Mouse (Mus musculus) brain, adult 2 months (tissue): ENCODE measurements around the gene Gm21992.
A peak's percentile ranks its signal among the peaks of the same experiment; 100 is the strongest.

ENCODE experiments used
- DNase-seq: peaks from one replicate; pipeline ENCODE4 v3.0.0; 2011; ENCODE audit warnings: low read depth, low spot score

The Gm21992 gene

DNA sequence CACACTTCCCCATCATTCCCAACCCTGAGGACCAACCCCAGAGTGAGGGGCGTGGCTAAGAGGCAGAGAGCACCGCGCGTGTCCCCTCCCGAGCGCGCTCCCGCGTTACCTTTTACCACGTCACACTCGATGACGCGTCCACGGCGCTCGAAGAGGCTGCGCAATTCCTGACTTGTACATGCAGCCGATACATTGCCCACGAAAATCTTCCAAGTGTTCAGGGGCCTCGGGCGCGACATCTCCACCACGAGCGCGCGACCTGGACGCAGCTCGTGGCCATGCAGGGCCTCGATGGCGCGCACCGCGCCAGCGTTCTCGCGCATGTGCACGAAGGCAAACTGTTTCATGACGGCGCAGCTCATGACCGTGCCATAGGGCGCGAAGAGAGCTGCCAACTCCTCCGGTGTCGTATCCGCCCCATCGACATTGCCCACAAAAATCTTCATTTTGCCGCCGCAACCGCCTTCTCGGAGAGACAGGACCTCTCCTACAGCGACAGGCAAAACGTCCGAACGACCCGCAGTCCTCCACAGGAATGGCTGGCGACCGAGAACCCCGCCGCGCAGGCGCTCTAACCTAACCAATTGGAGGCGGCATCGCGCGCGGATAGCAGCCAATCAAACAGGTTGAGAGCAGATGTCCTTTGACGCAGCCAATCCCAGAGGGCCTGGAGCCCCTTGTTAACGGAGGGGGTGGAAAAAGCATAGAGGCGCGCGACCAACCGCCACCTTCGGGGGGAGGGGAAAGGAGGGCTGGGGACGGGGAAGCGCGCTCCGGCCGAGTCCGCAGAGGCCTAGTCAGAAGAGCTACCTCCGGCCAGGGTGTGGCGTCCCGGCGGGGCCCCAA lies at the start of gene Gm21992, which contains the start of gene Rbm14:
Gene Gm21992 (minus strand): TSS at position 550 of the 846 bp plus-strand sequence.
Gene Rbm14 (minus strand): TSS at position 572 of the 846 bp plus-strand sequence.
- DNase-seq = peak; percentile 100

DNA sequence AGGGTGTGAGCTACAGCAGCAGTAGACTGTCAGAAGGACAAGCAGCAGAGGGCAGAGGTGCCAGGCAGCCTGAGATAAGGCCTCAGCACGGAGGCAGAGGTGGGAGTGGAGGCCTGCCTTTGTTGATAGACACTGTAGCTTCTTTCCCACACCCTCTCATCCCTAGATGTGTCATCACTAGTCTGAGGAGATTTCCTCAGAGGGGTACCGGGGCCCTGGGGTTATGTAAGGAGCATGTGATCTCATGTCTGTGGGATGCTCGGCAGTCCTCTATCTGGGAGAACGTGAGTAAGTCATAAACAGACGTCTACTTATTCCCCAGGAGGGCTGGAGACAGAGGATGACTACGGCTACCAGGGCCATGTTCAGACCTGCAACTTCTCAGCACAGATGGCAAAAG lies 47.7 kb upstream of the Gm21992 start:
- DNase-seq = peak; percentile 65

DNA sequence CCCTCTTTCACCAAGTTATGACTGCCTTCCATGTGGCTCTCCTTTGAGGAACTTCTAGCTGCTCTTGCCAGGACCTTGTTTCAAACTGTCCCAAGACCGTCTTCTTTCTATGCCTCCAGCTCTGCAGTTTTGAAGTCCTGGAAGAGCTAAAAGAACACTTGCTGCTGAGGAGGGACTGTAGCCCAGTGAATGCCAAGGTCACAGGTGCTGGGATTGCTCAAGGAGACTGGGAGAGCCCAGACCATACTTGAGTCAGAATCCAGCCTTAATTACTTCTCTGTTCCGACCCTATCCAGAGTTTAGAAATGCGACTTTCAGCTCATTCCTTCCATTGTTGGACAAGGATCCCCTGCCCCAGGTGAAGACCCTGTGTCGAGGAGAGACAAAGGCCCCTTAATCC lies 44.5 kb upstream of the Gm21992 start:
- DNase-seq = no peak

DNA sequence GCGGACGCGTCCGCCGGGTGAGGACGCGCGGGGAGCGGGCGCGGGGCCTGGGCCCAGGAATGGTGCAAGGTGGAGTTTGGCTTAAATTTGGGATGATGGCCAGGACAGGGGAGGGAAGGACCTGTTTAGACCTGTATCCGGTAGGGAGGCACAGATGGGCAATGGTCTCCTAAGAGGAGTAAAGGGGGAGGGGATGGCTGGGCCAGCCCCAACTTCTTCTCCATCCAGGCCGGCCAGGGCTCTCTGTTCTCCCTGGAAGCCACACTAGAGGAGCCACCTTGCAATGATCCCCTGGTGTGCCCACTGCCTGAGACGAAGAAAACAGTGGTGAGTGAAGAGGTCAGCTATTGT lies 44.0 kb upstream of the Gm21992 start:
- no peak for DNase-seq

DNA sequence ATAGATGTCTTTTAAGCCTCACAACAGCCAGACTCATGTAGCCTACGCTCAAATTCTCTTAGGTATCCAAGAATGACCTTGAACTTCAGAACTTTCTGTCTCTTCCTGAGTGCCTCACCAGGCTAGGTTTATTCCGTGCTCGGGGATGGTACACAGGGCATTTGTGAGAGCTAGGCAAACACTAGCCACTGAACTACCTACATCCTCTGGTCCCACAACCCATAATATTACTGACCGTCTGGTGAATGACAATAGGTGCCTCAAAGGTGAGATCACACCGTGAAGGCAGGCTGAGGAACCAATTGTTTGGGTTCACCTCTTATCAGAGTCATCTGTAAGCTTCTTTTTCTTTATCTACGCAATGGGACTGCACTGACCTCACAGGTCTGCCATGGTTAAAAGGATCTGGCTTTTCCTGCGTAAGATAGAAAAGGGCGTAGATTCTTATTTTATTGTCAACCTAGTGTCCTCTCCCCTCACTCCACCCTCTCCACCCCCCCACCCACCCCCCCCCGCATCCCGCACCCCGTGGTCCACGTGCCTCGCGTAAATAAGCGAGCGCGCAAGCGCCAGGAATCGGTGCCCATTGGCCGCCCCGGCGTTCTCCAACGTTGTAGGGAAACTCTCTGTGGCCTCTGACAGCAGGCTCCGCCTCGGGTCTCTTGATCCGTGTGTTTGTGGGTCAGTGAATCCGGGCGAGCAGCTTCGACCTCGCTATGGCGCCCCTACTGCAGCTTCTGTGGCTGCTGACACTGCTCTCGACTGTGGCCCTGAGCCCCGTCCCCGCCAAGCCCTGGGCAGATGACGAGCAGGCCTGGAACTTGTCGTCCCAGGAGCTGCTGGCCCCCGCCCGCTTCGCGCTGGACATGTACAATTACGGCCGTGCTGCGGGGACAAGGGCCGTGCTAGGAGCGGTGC lies 43.4 kb upstream of the Gm21992 start, which contains the start of gene Ctsf:
Gene Ctsf (plus strand): TSS at position 579 of the 918 bp plus-strand sequence.
- peak; percentile 98 for DNase-seq

DNA sequence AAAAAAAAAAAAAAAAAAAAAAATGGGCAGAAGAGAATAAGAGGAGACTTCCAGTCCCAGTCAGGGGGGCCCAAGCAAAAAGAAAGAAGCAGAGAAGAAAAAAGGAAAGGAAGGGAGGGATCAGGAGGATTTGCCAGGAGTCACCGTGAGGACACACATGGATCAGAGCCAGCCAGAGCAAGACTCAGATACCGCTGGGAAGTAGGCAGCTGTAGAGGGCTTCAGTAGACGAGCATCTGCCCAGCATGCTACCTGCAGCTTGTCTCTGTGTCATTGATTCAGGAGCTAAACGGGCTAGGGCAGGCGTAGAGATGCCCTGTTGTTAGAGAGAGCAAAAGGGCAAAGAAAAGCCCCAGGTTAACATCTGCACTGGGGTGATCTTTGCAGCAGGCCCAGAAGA lies 38.9 kb upstream of the Gm21992 start:
- no peak for DNase-seq

DNA sequence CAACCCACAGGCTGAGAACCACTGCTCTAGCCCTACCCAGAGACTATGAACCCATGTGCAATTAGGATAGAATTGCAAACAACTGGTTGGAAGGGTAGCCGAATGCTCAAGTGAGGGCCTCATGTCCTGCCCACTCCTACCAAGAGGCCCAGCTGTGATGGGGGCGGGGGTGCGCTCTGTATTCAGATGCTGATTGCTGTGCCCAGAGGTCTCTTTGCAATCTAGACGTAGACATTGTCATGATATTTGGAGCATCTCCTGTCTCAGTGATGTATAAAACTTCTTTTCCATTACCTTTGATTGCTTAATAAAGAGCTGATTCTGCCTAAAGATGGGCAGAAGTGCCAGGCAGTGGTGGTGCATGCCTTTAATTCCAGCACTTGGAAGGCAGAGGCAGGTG lies 38.4 kb upstream of the Gm21992 start:
- no peak for DNase-seq

DNA sequence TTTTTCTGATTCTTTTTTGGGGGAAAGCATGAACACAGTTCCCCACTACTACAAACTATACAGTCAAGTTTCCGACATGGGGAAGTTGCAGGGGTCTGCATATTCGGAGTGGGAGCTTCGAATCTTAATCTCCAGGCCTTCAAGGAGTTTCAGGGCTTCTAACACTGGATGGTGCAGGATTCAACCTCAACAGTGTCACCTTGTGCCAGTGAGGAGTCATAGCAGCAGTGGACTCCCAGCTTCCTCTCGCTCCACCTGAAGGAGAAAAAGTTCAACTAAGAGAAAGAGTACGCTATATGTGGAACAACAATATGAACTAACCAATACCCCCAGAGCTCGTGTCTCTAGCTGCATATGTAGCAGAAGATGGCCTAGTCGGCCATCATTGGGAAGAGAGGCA lies 36.1 kb upstream of the Gm21992 start:
- DNase-seq = peak; percentile 69

DNA sequence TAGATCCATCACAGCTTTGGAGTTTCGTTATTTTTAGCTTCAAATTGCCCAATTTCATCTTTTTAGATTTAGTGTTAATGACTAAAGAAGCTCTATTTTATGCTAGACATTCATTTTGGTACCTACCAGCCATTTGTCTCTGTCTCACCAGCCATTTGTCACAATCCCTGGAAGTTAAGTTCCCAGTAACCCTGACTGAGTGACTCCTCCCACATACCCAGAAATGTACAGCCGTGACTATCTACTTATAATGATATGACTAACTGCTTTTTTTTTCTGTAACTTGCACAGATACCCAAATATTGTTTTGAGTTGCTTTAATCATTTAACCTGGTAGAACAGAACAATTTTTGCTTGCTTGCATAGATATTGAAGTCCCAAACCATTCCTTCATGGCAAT lies 34.4 kb upstream of the Gm21992 start:
- no peak for DNase-seq

DNA sequence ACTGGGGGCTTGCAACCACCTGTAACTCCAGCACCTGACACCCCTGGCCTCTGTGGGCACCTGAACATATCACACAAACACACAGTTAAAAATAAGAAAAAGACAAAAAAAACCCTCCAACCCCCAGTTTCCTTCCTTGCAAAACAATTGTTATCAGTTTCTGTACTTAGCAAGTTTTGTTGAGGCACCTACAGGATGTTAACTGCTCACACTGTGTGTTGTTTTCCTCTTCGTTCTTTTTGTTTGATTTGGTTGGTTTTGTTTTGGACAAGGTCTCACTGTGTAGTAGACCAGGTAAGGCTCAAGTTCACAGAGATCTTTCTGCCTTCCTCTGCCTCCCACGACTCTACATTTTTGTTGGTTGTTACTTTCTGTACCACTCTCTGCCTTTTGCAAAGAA lies 31.2 kb upstream of the Gm21992 start:
- no peak for DNase-seq

DNA sequence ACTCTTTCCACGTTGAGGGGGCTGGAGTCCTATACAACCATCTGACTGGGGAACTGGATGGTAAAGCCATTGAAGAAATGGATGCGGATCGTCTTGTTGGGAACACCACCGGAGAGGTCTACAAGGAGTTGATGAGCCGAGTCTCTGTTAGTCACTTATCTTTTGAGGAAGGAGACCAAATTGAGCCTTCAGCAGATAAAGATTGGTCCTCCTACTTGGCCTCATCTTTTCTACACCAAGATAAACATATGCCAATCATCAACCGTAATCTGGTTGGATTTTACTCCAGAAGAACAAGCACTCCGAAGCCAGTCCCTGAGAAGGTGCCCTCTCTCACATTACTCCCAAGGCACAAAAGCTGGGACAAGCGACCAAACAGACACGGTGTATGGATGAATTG lies 29.4 kb upstream of the Gm21992 start:
- DNase-seq = no peak

DNA sequence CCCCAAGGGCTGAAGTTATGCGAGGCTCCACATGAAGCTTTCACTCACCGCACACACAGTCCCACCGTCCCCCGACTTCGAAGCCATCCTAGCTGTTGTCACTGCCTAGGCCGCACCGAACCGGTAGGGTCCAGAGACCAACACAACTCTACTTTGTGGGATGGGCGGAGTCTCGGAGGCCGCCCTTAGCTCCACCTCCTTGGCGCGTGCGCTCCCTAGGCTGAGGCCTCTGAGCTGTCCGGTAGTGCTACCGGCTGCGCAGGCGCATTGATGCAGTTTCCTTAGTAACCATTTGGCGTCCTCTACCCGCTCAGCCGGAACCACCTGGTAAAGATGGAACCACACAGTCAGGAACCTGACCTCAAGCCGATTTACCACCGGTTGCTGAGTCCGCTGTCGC lies 27.7 kb upstream of the Gm21992 start, which contains the start of the genes Ccs and Ccdc87:
Gene Ccs (minus strand): TSS at position 184 of the 400 bp plus-strand sequence.
Gene Ccdc87 (plus strand): TSS at position 218 of the 400 bp plus-strand sequence.
- peak; percentile 98 for DNase-seq

DNA sequence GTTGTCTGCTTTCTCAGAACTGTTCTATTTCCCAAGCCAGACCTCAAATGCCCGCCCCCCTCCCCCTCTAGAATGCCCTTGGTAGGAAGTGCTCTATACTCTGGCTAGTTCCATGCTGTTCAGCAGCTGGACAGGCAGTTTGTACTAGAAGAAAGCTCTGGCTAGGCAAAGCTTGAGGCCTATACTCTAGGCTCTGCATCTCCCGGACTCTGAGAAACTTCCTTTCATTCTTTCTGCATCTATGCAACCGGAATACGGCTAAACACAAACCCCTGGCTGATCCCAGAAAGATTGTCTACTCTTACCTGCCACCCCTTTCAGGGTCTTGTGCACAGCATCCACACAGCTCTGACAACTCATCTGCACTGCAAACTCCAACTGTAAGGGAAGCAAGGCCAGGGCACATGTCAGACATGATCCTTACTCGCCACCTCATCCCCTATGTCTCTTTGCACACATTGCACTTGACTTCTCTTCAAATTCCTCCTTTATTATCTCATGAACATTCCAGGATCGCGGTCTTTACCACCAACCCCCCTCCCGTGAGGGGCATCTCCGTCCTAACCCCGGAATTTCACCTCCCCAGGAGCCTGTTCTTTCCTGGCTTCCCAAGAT lies 27.2 kb upstream of the Gm21992 start:
- DNase-seq = no peak

DNA sequence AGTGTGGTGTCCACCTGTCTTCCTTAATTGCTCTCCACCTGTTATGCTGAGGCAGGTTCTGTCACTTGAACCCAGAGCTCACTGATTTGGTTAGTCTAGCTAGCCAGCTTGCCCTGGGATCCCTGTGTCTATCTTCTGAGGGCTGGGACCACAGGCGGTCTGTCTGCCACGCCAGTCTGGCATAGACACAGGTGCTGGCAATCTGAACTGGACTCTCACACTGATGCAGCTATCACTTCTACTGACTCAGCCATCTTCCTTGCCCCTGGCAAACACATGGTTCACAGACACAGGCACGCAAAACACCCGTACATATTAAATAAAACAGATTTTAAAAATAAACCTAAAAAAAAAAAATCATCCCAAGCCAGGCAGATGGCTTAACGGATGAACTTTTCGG lies 25.6 kb upstream of the Gm21992 start:
- no peak for DNase-seq

DNA sequence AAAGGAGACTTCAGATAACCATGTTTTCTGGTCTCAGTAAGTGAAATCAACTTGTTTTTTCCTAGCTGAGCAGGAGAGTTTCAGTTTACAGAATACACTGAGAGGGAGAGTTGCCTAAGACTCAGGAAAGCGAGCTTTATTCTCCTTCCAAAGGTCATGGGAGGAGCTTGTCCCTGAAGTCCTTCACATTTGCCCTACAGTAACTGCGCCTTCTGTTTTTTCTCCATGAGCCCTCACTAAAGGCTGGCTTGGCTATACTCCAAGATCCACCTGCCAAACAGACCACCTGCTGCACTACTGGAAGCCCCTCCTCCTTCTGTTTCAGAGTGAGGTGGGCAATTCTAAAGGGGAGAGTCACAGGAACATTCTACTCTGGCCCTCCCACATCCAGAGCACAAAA lies 24.7 kb upstream of the Gm21992 start:
- no peak for DNase-seq

DNA sequence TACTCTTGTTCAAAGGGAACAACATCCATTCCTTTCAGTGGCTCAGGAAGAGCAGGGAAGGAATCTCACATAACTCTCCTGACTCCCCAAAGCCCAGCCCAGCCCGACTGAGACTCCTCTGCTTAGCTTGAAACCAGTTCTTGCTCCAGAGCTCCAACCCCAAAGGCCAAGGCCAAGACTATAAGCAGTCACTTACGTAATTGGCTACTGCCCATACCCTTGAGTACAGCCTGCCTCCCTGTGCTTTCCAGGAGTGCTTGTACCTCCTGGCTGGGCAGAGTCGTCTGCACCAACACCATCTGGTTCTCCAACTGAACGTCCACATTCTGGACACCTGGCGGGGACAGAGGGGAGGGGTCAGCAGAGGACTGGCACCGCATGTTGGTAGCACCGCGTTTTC lies 22.6 kb upstream of the Gm21992 start:
- no peak for DNase-seq

DNA sequence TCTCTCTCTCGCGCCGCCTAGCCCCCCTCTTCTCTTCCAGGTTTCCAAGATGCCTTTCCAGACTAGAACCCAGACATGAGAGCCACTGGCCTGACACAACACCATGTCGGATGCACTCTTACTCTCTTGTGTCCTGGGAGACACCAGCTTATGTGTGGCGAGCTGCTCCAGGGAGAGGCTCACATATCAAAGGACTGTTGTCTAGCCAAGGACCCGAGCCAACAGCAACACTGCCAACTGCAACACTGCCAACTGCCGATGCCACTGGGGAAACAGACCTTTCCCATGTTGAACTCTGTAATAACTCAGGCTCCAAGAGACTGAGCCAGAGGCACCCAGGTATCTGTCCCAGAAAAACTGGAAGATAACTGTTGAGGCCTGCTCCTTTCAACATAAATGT lies 17.7 kb upstream of the Gm21992 start:
- DNase-seq = peak; percentile 80

DNA sequence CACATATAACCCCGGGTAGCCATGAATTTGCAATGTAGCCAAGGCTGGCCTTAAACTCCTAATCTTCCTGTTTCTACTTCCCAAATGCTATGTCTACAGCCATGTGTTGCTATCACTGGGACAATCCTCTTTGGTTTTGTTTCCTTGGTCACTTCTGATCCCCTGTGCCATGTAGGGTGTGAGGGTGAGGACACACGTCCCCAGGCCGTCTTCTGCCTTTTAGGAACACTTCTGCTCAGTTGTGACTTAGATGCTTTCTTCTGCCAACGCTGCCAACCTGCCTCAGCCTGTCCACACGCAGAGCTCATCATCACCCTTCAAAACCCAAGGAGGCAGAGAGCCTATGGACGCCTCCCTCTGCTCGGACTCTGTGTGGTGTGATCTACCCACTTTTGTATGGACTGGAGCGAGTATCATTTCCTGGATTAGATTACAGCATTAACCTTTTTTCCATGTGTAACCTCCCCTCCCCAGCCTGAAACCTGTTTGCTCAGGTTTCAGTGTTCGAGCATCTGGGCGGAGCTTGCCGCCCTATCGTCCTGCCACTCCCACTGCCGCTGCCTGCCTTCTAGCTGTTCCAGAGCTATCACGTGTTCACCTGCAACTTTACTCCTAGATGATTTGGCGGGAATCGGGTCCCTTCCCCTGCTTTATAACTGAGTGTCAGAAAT lies 17.2 kb upstream of the Gm21992 start:
- DNase-seq = no peak

DNA sequence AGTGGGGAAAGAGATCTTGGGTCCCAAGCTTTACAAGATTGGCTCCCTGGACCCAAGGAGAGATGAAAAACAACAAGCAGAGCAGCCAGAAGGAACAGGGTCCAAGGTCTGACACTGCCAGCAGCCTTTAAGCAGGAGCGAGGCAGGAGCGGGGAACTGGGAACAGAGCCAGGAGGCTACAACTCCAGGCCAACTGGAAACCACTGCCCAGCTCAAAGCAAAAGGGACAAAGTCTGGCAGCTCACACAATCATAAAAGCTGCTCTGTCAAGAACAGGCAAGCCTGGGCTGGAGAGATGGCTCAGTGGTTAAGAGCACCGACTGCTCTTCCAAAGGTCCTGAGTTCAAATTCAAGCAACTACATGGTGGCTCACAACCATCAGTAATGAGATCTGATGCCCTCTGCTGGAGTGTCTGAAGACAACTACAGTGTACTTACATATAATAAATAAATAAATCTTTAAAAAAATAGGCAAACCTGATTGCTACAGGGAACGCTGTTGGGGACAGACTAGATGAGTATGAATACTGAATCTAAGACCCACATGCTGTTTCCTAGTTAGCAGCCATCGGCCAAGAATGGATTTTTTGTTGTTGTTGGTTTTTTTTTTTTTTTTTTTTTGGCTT lies 9.4 kb upstream of the Gm21992 start:
- peak; percentile 69 for DNase-seq

DNA sequence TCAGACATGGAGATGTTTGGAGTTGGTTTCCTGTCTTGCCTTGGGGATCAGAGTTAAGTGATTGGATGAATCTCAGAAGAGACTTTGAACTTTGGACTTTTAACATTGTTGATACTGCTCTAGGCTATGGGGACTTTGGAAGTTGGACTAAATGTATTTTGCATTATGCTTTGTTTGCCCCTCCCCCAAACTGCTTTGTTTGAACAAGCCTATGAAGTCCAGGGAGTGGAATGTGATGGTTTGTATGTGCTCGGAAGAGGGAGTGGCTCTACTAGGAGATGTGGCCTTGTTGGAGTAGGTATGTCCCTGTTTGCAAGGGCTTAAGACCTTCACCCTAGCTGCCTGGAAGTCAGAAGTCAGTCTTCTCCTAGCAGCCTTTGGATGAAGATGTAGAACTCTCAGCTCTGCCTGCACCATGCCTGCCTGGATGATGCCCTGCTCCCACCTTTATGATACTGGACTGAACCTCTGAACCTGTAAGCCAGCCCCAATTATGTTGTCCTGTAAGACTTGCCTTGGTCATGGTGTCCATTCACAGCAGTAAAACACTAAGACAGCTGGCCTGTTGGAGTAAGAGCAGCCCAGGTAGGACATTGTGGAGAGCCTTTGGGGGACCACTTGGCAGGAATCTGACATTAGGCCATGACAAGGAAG lies 5.9 kb upstream of the Gm21992 start:
- no peak for DNase-seq
